Mouse (Mus musculus): Measurements from ENCODE around the gene Padi4. TPM values are rescaled to one million over a fixed set of nuclear protein-coding genes. Genes with fewer than 3 reads are reported as not detected.
A peak's percentile ranks its signal among the peaks of the same experiment; 100 is the strongest.

Gene Padi4
- total RNA-seq, 2 experiments from 2014 or later = 0.17 to 0.99 TPM

- DNase-seq (ENCODE audit: low spot score in 2 of 2) = no peak
Measured at GRCm38 (mm10) chr4:140704166-140704565, 69.9 kb downstream of the Padi4 start.

- DNase-seq (ENCODE audit: low spot score in 2 of 2) = no peak
Measured at GRCm38 (mm10) chr4:140703636-140704035, 70.4 kb downstream of the Padi4 start.

GRCm38 (mm10) chr4:140702611-140703327 is 71.3 kb downstream of the Padi4 start:
- peak; percentile 89 to 91 for DNase-seq (ENCODE audit: low spot score in 2 of 2)

GRCm38 (mm10) chr4:140701716-140702561 is 72.1 kb downstream of the Padi4 start:
- DNase-seq (ENCODE audit: low spot score in 2 of 2) = peak; percentile 47 to 49

- peak; percentile 81 to 82 for DNase-seq (ENCODE audit: low spot score in 2 of 2)
Measured at GRCm38 (mm10) chr4:140701049-140701715, 72.9 kb downstream of the Padi4 start.

- no peak for DNase-seq (ENCODE audit: low spot score in 2 of 2)
Measured at GRCm38 (mm10) chr4:140700269-140701018, 73.6 kb downstream of the Padi4 start, which contains the start of gene Rcc2. TSS of gene Rcc2 (plus strand) at chr4:140700541.

- peak; percentile 57 to 60 for DNase-seq (ENCODE audit: low spot score in 2 of 2)
Measured at GRCm38 (mm10) chr4:140699441-140700127, 74.5 kb downstream of the Padi4 start.

Small RNAs within 50 kb of the gene (microRNA-seq; reads per million reads assigned to microRNA genes)
- 0 reads per million in 2 experiments for gene Gm25951 (ENCODE audit: borderline number of aligned reads in 2 of 2)

Other genes starting within 250 kb of the Padi4 start
- gene Arhgef10l, start 108.2 kb downstream of the Padi4 start, total RNA-seq (2021) = 10 to 100 TPM in 1 of 2 experiments, 1 to 10 TPM in 1; 6.7 to 10.7 TPM
- 10 to 100 TPM; 46.4 to 72.2 TPM for gene Rcc2, start 73.7 kb downstream of the Padi4 start, total RNA-seq (2021)
- not detected for gene Padi6, start 31.6 kb downstream of the Padi4 start, total RNA-seq (2021)
- not detected for gene Padi3, start 36.4 kb upstream of the Padi4 start, total RNA-seq (2021)
- not detected for gene Padi1, start 71.5 kb upstream of the Padi4 start, total RNA-seq (2021)
- 1 to 10 TPM; 1.4 to 4.9 TPM for gene Padi2, start 132.1 kb upstream of the Padi4 start, total RNA-seq (2021)
- gene Sdhb, start 187.0 kb upstream of the Padi4 start, total RNA-seq (2021) = 100 to 1,000 TPM; 457 to 601 TPM
- 10 to 100 TPM; 30.2 to 31.0 TPM for gene Atp13a2, start 212.6 kb upstream of the Padi4 start, total RNA-seq (2021)
- gene Mfap2, start 236.2 kb upstream of the Padi4 start, total RNA-seq (2021) = 1 to 10 TPM; 6.4 to 6.6 TPM